Mouse (Mus musculus) cerebral cortex, adult 2 months (tissue): ENCODE results near the gene Hspb7.

Experiments used
- WGBS: fragments of 180-500 bp; shearing (Covaris S2); methylation state at CpG from one replicate; pipeline ENCODE4 v1.1.7; 2018; 5-methylcytosine and 5-hydroxymethylcytosine counted together

Gene Hspb7

DNA sequence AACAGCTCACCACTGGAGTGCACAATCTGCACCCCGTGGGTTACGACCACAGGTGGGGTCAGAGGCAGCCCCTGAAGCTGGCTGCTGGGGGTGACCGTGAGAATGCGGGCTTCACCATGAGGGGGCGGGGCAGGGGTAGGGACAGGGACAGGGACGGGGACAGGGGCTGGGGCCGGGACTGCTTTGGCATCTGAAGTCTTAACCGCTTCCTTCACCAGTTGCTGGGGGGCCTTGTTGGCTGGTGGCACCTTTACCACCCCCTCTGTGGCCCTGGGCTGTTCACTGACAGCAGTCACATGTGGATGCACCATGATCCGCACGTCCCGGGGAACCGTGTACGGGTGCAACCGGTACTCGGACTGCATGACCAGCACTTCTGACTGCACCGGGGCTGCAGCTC lies 50.9 kb downstream of the Hspb7 start:
- WGBS = 96% methylated on average over 16 of the region's 16 CpGs

DNA sequence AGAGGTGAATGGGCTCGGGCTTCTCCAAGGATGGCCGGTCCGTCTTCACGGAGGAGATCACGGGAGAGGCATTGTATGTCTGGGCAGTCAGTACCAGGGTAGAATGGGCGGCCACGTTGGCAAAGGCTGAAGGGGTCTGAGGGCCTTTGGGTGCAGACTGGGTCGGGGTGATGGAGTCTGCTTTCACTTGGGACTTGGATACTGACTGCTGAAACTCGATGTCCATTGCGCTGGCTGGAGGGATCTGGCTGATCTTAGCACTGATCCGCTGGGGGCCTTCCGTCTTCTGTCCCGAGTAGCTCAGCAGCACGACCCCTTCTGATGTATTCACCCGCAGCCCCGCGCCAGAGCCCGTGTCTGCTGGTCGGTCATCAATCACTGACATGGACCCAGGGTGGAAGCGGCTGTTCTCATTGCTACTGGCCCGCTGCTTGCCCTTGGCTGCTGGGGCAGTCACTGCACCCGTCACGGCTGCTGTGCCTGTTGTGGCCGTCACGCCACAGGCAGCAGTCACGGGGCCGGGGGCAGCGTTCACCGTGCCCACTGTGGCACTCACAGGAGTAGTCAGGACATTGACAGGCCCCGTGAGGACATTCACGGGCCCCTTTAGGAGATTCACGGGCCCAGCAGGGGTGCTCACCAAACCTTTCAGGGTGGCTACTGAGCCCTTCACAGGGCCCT lies 52.2 kb downstream of the Hspb7 start:
- WGBS = 95% methylated on average over 32 of the region's 32 CpGs

DNA sequence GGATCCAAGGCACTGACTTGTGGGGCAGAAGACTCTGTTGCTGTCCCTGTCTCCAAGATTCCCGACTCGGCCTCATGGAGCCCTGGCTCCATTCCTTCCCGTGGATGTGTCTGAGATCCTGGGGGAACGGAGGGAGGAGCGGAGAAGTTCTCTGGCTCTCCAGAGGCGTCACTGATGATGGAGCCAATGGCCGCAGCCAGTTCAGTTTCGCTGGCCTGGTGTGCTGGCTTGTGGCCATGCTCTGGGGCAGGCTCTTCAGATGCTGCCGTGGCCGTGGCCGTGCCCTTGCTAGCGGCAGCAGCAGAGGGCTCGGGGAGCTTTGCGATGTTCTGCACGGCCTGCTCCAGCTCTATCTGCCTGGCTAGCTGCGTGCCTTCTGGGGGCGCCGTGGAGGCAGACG lies 53.9 kb downstream of the Hspb7 start:
- WGBS = 73% methylated on average over 19 of the region's 19 CpGs
